Mouse (Mus musculus) kidney, embryonic 14.5 days (tissue): Measurements from ENCODE around the gene AC124502.3. TPM values are rescaled to one million over a fixed set of nuclear protein-coding genes. Genes with fewer than 3 reads are reported as not detected.

Experiments used
- ATAC-seq: fragments of 200-750 bp; cut with Nextera tagmentation; 2 replicates; pipeline ENCODE4 v1.8.0; 2017; ENCODE audit warnings: moderate number of reproducible peaks, mild to moderate bottlenecking, moderate TSS enrichment, moderate library complexity; ENCODE audit not compliant: low FRiP score, low TSS enrichment
- H3K27ac ChIP-seq: fragments of 300-500 bp; sonication (generic); 2 replicates; pipeline ENCODE4 v1.5.1; 2014; ENCODE audit warnings: low read depth, mild to moderate bottlenecking, low read length, moderate library complexity, mixed read lengths
- H3K27me3 ChIP-seq: fragments of 300-500 bp; sonication (generic); 2 replicates; pipeline ENCODE4 v1.6.1; 2014; ENCODE audit warnings: mild to moderate bottlenecking, low read length; ENCODE audit not compliant: control insufficient read depth, insufficient read depth
- H3K36me3 ChIP-seq: fragments of 300-500 bp; sonication (generic); 2 replicates; pipeline ENCODE4 v1.6.1; 2014; ENCODE audit warnings: low read length, mixed read lengths; ENCODE audit not compliant: control insufficient read depth, insufficient read depth
- H3K4me1 ChIP-seq: fragments of 300-500 bp; sonication (generic); 2 replicates; pipeline ENCODE4 v1.6.1; 2014; ENCODE audit warnings: low read length, mixed read lengths; ENCODE audit not compliant: control insufficient read depth, insufficient read depth
- H3K4me2 ChIP-seq: fragments of 300-500 bp; sonication (generic); replicated peaks from 2 replicates; pipeline ENCODE4 v1.6.1; 2014; ENCODE audit warnings: low read depth, mild to moderate bottlenecking, low read length
- H3K4me3 ChIP-seq: fragments of 300-500 bp; sonication (generic); 2 replicates; pipeline ENCODE4 v1.5.1; 2014; ENCODE audit warnings: mild to moderate bottlenecking, low read length
- H3K9ac ChIP-seq: fragments of 300-500 bp; sonication (generic); 2 replicates; pipeline ENCODE4 v1.6.1; 2014; ENCODE audit warnings: low read depth, mild to moderate bottlenecking, low read length, moderate library complexity
- H3K9me3 ChIP-seq: fragments of 300-500 bp; sonication (generic); 2 replicates; pipeline ENCODE4 v1.6.1; 2016; ENCODE audit warnings: low read length; ENCODE audit not compliant: control insufficient read depth
- WGBS: fragments of 180-500 bp; shearing (Covaris S2); extraction: QIAGEN DNeasy Blood & Tissue Kit; methylation state at CpG from one replicate; pipeline ENCODE4 v1.1.7; 2014; 5-methylcytosine and 5-hydroxymethylcytosine counted together
- polyA plus RNA-seq: library from polyadenylated mRNA; unstranded; fragments of >200 nt; fragmentation: Nextera tagmentation; extraction: Ambion mirVana; gene quantifications from 2 replicates; pipeline ENCODE4 v1.2.1, GENCODE M21; 2014

Gene AC124502.3
- polyA plus RNA-seq, 1 experiment from 2014 or later, result 1.5 TPM

DNA sequence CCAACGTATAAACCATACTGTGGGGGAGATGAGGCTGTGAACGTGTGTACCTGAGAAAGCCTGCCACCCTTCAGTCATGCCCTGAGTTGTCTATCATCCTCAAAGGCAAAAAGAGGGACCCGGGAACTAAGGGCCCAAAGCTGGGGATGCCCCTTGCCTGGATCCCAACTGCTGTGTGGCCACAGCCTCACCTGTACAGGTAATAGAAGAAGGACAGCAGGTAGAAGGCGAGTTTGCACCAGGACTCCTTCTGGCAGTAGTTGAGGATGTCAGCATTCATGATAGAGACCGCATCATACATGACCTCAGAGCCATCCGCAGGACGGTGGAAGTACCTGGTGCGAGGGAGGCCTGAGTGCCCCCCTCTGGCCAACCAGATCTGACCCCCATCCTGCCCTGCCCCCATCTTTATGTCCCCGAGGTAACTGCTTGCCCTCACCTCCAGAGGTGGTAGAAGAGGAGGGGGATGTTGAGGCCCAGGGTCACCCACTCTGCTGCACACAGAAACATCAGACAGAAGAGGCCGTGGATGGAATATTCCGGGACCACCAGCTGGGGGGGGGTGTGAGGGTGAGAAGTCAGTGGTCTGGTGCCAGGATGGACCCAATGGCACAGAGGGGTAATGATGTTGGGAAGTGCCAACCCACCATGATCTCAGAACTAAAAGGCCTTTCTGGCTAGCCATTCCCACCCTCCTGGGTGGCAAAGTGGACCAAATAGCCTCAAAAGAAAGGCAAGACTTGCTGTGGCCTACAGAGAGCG lies 55.0 kb downstream of the AC124502.3 start:
- Histone ChIP-seq H3K9me3 (no peaks in the 10 kb centered on the region), H3K9ac (no peak overlapping the region), H3K4me1 (peaks cover 39% of the 10 kb centered on the region), H3K27me3 (no peaks in the 10 kb centered on the region), H3K4me3 (no peak overlapping the region), H3K27ac (no peak overlapping the region), H3K4me2 (no peak overlapping the region), H3K36me3 (peaks cover 33% of the 10 kb centered on the region)
- WGBS, result 70% methylated on average over 12 of the region's 12 CpGs
- ATAC-seq, result no peak

DNA sequence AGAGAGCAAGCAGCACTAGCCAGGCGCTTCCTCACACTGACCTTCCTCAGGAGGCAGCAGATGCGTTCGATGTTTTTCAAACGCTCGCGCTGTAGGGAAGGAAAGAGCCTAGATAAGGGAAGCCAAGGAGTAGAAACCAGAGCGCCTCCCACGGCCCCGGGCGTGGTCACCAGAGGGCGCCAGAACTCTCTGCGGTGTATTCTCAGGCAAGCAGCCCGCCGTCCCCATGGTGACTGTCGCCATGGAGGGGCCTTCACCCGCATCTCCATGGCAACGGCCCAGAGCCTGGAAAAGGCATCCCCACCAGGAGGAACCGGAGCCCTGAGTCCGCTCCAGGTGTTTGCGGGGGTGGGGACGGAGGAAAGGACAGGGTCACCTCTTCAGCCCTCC lies 55.5 kb downstream of the AC124502.3 start:
- peaks cover 38% of the 10 kb centered on the region for H3K4me1 ChIP-seq
- H3K27ac ChIP-seq, result no peak overlapping the region
- ATAC-seq, result peak; percentile 68
- no peaks in the 10 kb centered on the region for H3K9me3 ChIP-seq
- H3K36me3 ChIP-seq, result peaks cover 35% of the 10 kb centered on the region
- 1% methylated on average over 21 of the region's 21 CpGs for WGBS
- no peak overlapping the region for H3K9ac ChIP-seq
- H3K4me3 ChIP-seq, result no peak overlapping the region
- no peaks in the 10 kb centered on the region for H3K27me3 ChIP-seq
- no peak overlapping the region for H3K4me2 ChIP-seq

DNA sequence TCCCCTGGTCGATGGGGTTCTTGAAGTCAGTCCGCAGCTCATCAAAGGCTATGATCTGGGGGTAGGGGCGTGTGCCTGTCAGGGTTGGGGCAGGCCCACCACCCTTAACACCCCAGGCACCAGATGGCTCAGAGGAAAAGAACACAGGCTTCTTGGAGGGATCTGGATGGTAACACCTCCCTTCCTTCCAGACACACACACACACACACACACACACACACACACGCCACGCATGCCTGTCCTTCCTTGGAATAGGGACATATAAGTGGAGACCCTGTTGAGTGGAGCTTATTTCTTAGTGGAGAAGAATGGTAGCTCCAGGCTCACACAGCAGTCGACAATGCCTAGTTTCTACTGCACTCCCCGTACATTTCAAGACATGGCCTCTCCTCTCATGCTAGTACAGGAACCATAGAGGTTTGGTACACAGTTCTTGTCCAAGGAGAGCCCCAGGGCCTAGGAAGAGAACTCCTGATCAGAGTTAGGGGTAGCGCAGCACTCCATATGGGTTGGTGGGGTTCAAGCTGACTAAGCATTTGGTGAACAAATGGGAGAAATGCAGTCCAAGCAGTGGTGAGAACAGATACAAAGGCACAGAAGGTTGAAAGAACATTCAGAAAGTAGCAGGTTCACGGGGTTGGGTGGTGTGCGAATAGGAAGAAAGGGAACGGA lies 56.2 kb downstream of the AC124502.3 start:
- Histone ChIP-seq H3K4me2 (no peak overlapping the region), H3K27ac (no peak overlapping the region), H3K27me3 (no peaks in the 10 kb centered on the region), H3K9ac (no peak overlapping the region), H3K9me3 (no peaks in the 10 kb centered on the region), H3K4me1 (peaks cover 38% of the 10 kb centered on the region), H3K36me3 (peaks cover 39% of the 10 kb centered on the region), H3K4me3 (no peak overlapping the region)
- no peak for ATAC-seq
- WGBS, result 43% methylated on average over 11 of the region's 11 CpGs

DNA sequence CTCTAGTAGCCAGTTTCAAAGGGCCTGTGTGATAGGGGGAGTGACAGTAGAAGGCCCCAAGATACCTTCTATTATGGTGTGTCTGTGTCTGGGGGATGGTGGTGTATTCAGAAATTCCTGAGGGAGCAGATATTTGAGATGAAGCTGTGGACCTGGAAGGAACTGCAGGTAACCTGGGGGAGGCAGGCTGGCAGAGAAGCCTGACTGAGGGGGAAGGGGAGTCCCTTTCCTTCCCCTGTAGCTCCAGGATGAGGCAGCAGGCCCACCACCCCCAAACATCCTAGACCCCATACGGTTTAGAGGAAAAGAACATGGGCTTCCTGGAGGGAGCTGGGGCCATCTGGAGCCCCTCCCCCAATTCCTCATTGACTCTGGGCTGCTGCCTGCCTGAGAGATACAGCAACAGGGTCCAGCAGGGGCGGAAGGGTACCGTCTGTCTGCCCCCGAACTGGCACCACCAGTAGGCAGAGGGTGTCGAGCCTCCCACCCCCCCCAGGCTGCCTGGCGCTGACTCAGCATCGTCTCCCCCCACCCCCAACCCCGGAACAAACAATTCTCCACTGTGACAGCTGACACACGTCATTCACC lies 57.3 kb downstream of the AC124502.3 start:
- Histone ChIP-seq H3K4me1 (peaks cover 38% of the 10 kb centered on the region), H3K4me3 (no peak overlapping the region), H3K27me3 (no peaks in the 10 kb centered on the region), H3K36me3 (peaks cover 43% of the 10 kb centered on the region), H3K9me3 (no peaks in the 10 kb centered on the region), H3K4me2 (no peak overlapping the region; the same call in 1 of the 2 replicates), H3K9ac (no peak overlapping the region), H3K27ac (no peak overlapping the region)
- 17% methylated on average over 9 of the region's 9 CpGs for WGBS
- no peak for ATAC-seq

DNA sequence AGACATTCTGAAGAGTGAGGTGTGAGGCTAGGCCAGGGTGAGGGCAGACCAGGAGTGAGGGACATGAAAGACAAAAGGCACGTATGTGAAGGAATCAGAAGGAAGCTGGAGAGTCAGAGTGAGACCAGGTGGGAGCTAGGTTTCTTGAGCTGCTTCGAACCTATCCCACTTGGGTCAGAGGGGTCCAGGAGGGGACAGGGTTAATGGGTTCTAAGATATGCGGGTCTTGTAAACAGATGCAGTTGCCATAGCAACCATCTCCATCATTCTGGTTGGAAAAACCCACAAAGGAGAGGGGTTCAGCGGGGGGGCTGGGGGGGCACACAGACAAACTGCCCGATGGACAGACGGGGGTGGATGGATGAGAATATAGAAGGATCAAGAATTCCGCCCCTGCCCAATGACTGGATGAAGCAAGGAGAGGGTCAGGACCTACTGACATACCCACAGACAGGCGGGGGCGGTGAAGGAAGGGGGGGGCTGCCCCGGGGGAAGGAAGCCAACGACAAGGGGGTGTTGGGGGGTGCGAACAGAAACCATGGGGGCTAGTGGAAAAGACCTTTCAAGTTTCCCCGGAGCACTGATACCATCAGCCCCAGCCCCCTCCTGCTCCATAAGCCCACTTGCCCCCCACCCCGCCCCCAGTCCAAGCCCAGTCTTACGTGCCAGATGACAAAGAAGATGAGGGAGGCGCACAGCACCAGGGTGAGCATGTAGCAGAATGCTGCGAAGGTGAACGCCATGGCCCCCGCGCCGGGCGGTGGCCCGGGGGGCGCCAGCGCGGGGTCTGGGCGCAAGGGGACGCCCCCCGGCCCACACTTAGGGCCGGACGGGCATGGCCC lies 59.1 kb downstream of the AC124502.3 start:
- H3K27ac ChIP-seq, result no peak overlapping the region
- peaks cover 45% of the 10 kb centered on the region for H3K36me3 ChIP-seq
- 3% methylated on average over 29 of the region's 31 CpGs for WGBS
- peak overlapping the region; percentile 65 for H3K4me3 ChIP-seq
- peak; percentile 15 for ATAC-seq
- H3K27me3 ChIP-seq, result no peaks in the 10 kb centered on the region
- peaks cover 38% of the 10 kb centered on the region for H3K4me1 ChIP-seq
- H3K9ac ChIP-seq, result peak overlapping the region; percentile 81
- H3K4me2 ChIP-seq, result peak overlapping the region; percentile 100
- no peaks in the 10 kb centered on the region for H3K9me3 ChIP-seq

DNA sequence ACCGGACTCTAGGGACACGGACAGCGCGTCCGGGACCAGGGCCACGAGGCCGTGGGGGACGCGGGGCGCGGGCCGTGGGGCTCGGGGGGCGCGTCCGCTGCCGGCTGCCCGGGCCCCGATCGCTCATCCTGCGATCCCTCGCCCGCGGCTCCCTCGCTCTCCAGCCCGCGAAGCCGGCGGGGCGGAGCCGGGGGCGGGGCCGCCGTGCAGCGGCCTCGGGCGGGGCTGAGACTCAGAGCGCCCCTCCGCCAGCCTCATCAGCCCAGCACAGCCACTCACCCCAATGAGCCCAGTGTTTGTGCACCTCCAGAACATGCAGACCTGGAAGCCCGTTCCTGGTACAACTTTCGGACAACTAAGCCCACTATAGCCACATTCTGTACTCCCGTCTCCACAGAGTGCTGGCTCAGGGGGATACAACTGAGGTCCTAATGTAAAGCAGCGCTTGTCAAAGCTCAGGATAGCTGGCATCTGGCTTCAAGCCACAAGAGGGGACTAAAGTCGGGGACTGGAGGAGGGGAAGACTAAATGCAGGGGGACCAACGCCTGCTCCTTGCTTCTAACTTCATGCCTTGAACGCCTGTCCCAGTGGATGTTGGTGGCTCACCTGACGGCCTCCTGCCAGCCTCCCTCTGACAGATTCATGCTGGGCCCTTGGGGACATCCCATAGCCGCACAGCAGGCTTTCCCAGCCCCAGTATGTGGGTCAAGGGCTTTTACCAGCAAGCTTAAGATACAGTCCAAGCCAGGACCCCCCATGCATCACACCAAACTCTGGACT lies 59.9 kb downstream of the AC124502.3 start, which contains the start of gene Cnih2:
Gene Cnih2 (minus strand): TSS at position 159 of the 781 bp plus-strand sequence.
- 3% methylated on average over 41 of the region's 48 CpGs for WGBS
- Histone ChIP-seq H3K27me3 (no peaks in the 10 kb centered on the region), H3K4me2 (peak within 1 kb of the TSS; percentile 100), H3K27ac (no peak within 1 kb of the TSS), H3K4me3 (peak within 1 kb of the TSS; percentile 65), H3K4me1 (peaks cover 38% of the 10 kb centered on the region), H3K9ac (peak within 1 kb of the TSS; percentile 81), H3K36me3 (peaks cover 47% of the 10 kb centered on the region), H3K9me3 (no peaks in the 10 kb centered on the region)
- peak; percentile 65 for ATAC-seq
